Mouse (Mus musculus) cerebellum, adult 11 months (tissue): ENCODE data around the gene St6gal1.
"Not testable (repeated sequence)": the region's sequence is repeated elsewhere in the genome, so short reads cannot be mapped to it uniquely, and the experiment has no call there.

ENCODE experiments used
- DNase-seq: peaks from one replicate; pipeline ENCODE4 v3.0.0; 2022

Gene St6gal1

GRCm38 (mm10) chr16:23224671-23225068, at the start of gene St6gal1:
Gene St6gal1 (plus strand): TSS chr16:23224740.
- DNase-seq: no peak

GRCm38 (mm10) chr16:23174855-23175254, 49.7 kb upstream of the St6gal1 start:
- DNase-seq: no peak

GRCm38 (mm10) chr16:23175956-23176355, 48.6 kb upstream of the St6gal1 start:
- no peak for DNase-seq

- DNase-seq: no peak
Observed at GRCm38 (mm10) chr16:23177856-23178255, 46.7 kb upstream of the St6gal1 start.

- no peak for DNase-seq
Observed at GRCm38 (mm10) chr16:23178796-23179195, 45.7 kb upstream of the St6gal1 start.

- DNase-seq: not testable (repeated sequence)
Observed at GRCm38 (mm10) chr16:23179436-23179835, 45.1 kb upstream of the St6gal1 start.

- no peak for DNase-seq
Observed at GRCm38 (mm10) chr16:23181054-23181453, 43.5 kb upstream of the St6gal1 start.

GRCm38 (mm10) chr16:23181487-23181886, 43.1 kb upstream of the St6gal1 start:
- no peak for DNase-seq

GRCm38 (mm10) chr16:23181942-23182597, 42.5 kb upstream of the St6gal1 start:
- DNase-seq: no peak

GRCm38 (mm10) chr16:23185824-23186223, 38.7 kb upstream of the St6gal1 start:
- DNase-seq: no peak

- DNase-seq: no peak
Observed at GRCm38 (mm10) chr16:23186418-23186817, 38.1 kb upstream of the St6gal1 start.

GRCm38 (mm10) chr16:23187983-23188382, 36.6 kb upstream of the St6gal1 start:
- no peak for DNase-seq

- no peak for DNase-seq
Observed at GRCm38 (mm10) chr16:23189612-23190011, 34.9 kb upstream of the St6gal1 start.

GRCm38 (mm10) chr16:23191560-23192242, 32.8 kb upstream of the St6gal1 start:
- DNase-seq: no peak

- DNase-seq: no peak
Observed at GRCm38 (mm10) chr16:23195618-23196017, 28.9 kb upstream of the St6gal1 start.

- no peak for DNase-seq
Observed at GRCm38 (mm10) chr16:23196296-23196695, 28.2 kb upstream of the St6gal1 start.

- DNase-seq: no peak
Observed at GRCm38 (mm10) chr16:23196791-23197190, 27.7 kb upstream of the St6gal1 start.

GRCm38 (mm10) chr16:23201498-23201897, 23.0 kb upstream of the St6gal1 start:
- DNase-seq: no peak

GRCm38 (mm10) chr16:23214314-23214713, 10.2 kb upstream of the St6gal1 start:
- DNase-seq: no peak

- no peak for DNase-seq
Observed at GRCm38 (mm10) chr16:23215241-23215900, 9.2 kb upstream of the St6gal1 start.

GRCm38 (mm10) chr16:23216366-23216765, 8.2 kb upstream of the St6gal1 start:
- no peak for DNase-seq

- DNase-seq: no peak
Observed at GRCm38 (mm10) chr16:23218313-23218712, 6.2 kb upstream of the St6gal1 start.

- DNase-seq: no peak
Observed at GRCm38 (mm10) chr16:23223166-23223870, 1.2 kb upstream of the St6gal1 start.
